Mouse (Mus musculus) Patski (cell line): ENCODE measurements around the gene Tgfbr1. TPM values are rescaled to one million over a fixed set of nuclear protein-coding genes. Genes with fewer than 3 reads are reported as not detected.

Source experiments
- ATAC-seq: fragments of 100-300 bp; one replicate; pipeline ENCODE4 v1.8.0; 2021
- CTCF ChIA-PET: fragments of 350-600 bp; sonication (Branson Sonifier 250); formaldehyde crosslinking; loops from one replicate; lab custom pipeline; 2022; ENCODE audit warnings: inconsistent platforms; lab: Charles Lee
- POLR2A ChIA-PET: fragments of 350-600 bp; sonication (Branson Sonifier 250); formaldehyde crosslinking; loops from one replicate; lab custom pipeline; 2022; ENCODE audit warnings: antibody characterized with exemption, inconsistent platforms; lab: Charles Lee
- DNase-seq: peaks from one replicate; pipeline ENCODE4 v3.0.0-alpha.2; 2011; ENCODE audit warnings: low read depth, low spot score
- H3K27me3 ChIP-seq: fragments of 371-371 bp; one replicate; pipeline ENCODE4 v1.5.1; 2021
- CTCF ChIP-seq: fragments of 100-300 bp; IDR thresholded peaks from one replicate; pipeline ENCODE4 v1.5.1; 2021
- in situ Hi-C: fragments of 300-500 bp; cut with MboI; formaldehyde crosslinking; loops from 3 replicates; pipeline ENCODE4 v1.11.1; 2018; ENCODE audit warnings: low pct_unique_long_range_greater_than_20kb, mixed read lengths
- polyA plus RNA-seq: library from polyadenylated mRNA; unstranded; gene quantifications from one replicate; pipeline ENCODE4 v1.2.3, GENCODE M21; 2021

Tgfbr1 gene
- polyA plus RNA-seq, 1 experiment from 2014 or later: 12.9 TPM

DNA sequence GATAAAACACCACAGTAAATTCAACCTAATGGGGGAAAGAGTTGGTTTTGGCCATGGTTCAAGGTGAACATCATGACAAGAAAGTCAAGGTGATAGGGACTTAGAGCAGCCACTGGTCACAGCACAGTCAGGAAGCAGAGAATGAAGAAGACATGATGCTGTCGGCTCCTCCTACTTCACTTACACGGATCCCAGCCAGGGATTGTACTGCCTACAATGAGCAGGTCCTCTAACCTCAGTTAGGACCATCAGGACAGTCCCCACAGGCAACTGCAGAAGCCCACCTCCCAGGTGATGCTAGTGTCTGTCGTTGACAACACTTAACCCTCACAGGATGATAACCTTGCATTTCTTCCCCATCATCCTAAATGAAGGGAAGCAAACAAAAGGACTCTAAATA, 64.8 kb downstream of the Tgfbr1 start:
- CTCF ChIA-PET: interaction anchor here (1.4 kb wide), 1 partner anchor 16 kb away, joined by 6 read pairs; no protein-coding TSS in a partner anchor
- ATAC-seq (no peak), DNase-seq (no peak)
- no peaks in the 10 kb centered on the region for H3K27me3 ChIP-seq
- in situ Hi-C loops: loop anchor here (25.0 kb wide), 1 partner anchor 731 kb away; no protein-coding TSS in a partner anchor
- no peak for TF ChIP-seq CTCF
- POLR2A ChIA-PET: no interaction called here

DNA sequence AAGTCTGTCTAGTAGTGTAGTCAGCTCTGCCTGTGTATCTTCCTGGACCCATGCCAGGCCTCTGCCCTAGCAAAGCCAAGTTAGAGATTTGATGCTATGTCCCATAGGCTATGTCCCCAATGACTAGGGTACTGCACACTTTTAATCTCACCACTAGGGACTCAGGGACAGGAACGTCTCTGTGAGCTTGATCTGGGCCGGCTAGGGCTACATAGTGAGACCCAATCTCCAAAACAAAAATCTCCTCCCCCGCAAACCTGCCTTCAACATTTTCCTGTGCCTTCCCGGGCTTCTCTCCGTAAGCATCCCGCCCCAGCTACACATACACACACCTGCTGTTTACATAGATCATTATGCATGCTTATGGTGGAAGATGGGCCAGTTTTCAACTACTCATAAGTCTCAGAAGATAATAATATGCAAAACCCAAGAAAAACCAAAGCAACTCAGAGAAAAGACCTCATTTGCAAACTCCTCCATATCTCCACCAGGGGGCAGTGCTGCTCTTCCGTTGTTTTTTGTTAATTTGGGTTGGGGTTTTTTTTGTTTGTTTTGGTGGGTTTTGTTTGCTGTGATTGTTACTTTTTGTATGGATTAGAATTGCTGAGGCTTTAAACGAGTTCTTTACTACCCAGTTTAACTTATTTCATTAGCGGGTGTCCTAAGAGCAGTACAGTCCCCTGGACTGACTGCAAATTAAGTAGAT, 66.4 kb downstream of the Tgfbr1 start:
- ChIA-PET POLR2A (no interaction called here), CTCF (interaction anchor here (0.8 to 1.4 kb wide), 3 partner anchors 9 to 17 kb away, joined by 3 to 6 read pairs (median 3); no protein-coding TSS in a partner anchor)
- no peak for ATAC-seq
- peak; percentile 82 for TF ChIP-seq CTCF
- no peak for DNase-seq
- in situ Hi-C loops: loop anchor here (25.0 kb wide), 1 partner anchor 732 kb away; no protein-coding TSS in a partner anchor
- no peaks in the 10 kb centered on the region for H3K27me3 ChIP-seq

DNA sequence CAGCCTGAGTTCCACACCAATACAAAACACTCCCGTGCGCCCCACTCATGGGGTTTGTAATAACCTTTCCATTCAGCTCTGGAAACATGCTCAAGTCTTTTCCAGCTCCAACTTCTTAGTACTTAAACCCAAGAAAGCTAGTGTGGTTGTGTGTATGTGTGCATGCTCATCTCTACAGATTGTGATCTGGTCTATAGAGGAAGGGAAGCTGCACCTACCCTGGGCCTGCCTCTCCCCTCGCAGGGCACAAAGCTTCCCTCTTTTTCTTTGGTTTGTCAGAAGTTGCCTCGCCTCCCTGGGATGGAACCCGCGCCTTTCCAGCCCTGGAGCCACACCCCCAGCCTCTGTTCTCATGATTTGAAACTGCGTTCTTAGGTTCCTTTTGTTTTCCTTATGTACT, 67.2 kb downstream of the Tgfbr1 start:
- POLR2A ChIA-PET: no interaction called here

DNA sequence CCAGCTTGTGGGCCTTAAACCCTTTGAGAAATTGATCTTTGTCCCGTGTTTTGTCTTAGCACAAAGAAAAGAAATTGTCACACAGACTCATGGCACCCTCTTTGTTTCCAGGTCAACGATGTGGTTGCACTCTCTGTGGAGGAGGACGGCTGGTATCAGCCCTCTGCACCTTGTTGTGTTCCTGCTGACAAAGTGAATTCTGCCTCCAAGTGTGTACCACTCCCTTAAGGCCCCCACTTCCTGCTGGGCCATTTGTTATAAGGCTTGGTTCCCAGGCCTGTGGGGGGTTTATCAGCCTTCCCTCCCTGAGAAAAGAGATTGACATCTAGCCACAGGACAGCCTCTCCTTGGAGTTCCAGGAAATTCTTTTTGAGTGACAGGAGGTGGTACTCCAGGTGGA, 69.2 kb downstream of the Tgfbr1 start:
- DNase-seq (no peak), ATAC-seq (no peak)
- in situ Hi-C loops: loop anchor here (25.0 kb wide), 1 partner anchor 735 kb away; no protein-coding TSS in a partner anchor
- POLR2A ChIA-PET: no interaction called here
- H3K27me3 ChIP-seq: no peaks in the 10 kb centered on the region
- TF ChIP-seq CTCF: no peak
- CTCF ChIA-PET: no interaction called here

More for the DNA sequence above, 67.2 kb downstream of the Tgfbr1 start:
- TF ChIP-seq CTCF: no peak
- no peaks in the 10 kb centered on the region for H3K27me3 ChIP-seq
- ATAC-seq (no peak), DNase-seq (no peak)
- CTCF ChIA-PET: interaction anchor here (0.9 kb wide), 1 partner anchor 10 kb away, joined by 3 read pairs; no protein-coding TSS in a partner anchor
- in situ Hi-C loops: loop anchor here (25.0 kb wide), 1 partner anchor 733 kb away; no protein-coding TSS in a partner anchor

DNA sequence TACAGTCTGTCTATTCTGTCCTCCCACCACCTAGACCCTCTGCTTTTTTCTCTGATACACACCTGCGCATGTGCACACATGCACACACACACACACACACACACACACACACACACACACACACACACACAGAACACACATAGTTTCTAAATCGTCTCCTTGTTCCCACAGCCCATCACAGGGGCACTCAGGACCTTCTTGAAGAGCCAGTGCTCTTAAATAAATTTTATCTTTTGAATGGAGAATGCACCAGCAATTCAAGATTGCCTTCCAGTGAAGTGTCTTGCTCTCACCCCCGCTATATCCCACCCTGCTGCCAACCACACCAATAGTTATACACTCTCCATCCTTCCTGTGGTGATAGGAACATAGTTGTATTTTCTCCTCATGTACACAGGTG, 69.9 kb downstream of the Tgfbr1 start:
- ChIA-PET POLR2A (no interaction called here), CTCF (no interaction called here)
- in situ Hi-C loops: loop anchor here (25.0 kb wide), 1 partner anchor 736 kb away; no protein-coding TSS in a partner anchor
- ATAC-seq: no peak
- TF ChIP-seq CTCF: no peak
- no peak for DNase-seq
- no peaks in the 10 kb centered on the region for H3K27me3 ChIP-seq

DNA sequence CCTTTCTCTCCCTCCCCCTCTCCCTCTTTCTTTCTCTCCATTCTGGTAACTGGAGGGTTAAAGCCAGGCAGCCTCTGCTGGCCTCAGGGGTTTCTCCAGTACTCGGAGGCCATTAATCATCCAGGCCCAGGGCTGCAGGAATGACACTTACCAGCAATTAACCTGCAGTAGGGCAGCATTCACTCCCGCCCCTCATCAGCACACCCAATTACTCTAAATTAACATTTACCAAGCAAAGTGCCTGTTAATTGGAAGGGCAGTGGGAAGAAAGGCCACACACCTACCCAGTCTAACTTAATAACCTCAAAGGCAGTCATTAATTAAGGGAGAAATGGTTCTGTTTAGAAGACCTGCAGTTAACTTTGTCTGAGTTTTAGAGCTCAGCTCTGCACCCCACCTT, 71.4 kb downstream of the Tgfbr1 start:
- ATAC-seq: no peak
- POLR2A ChIA-PET: no interaction called here

DNA sequence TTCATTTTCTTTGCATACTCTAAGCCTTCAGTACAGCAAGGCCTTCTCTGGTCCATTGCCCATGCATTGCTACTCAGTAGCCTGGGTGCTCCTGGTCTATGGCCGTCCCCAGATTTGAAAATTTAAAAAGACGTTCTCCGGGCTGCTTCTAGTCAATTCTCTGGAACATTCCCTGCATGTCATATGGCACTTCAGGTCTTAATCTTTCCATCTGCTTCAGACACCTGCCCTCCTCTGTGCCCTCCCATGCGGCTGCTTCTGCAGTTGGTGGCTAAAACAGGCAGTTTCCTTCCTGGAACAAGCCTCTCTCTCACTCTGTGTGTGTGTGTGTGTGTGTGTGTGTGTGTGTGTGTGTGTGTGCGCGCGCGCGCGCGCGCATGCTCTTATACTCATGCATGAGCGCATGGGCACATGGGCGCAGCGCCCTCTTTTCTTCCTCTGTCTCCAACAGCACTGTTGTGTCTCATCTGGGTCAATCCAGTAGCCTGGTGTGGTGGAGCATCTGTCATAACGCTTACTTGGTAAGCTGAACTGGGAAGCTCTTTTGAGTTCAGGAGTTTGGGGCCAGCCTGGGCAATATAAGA, 72.3 kb downstream of the Tgfbr1 start:
- in situ Hi-C loops: loop anchor here (25.0 kb wide), 2 partner anchors 612 to 962 kb away; partner anchors contain the start of gene Nr4a3
- ATAC-seq (no peak), DNase-seq (no peak)
- POLR2A ChIA-PET: no interaction called here
- H3K27me3 ChIP-seq: no peaks in the 10 kb centered on the region
- no peak for TF ChIP-seq CTCF
- CTCF ChIA-PET: interaction anchor here (1.0 to 1.3 kb wide), 3 partner anchors 8 to 12 kb away, joined by 3 to 4 read pairs (median 3); no protein-coding TSS in a partner anchor

More for the DNA sequence above, 71.4 kb downstream of the Tgfbr1 start:
- in situ Hi-C loops: loop anchor here (25.0 kb wide), 1 partner anchor 737 kb away; no protein-coding TSS in a partner anchor
- H3K27me3 ChIP-seq: no peaks in the 10 kb centered on the region
- no peak for DNase-seq
- CTCF ChIA-PET: interaction anchor here (1.0 to 1.2 kb wide), 2 partner anchors 9 to 13 kb away, joined by 3 to 4 read pairs; no protein-coding TSS in a partner anchor
- TF ChIP-seq CTCF: no peak

DNA sequence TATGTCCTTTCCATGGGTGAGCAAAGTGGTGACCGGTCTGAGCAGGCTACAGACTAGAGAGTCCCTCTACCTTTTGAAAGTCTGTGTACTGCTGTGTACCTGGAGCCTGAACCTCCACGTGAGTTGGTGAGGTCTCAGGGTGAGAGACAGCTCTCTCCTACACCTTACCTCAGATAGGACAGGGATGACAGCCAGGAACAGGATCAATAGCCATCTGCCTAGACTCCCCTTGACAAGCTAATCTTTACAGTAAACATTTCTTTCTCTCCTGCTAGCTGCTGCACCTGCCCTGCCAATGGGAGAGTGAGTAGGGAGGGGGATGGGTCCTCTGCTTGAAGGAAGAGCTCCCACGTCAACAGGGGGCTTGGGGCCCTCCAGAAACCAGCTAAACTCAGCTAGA, 74.6 kb downstream of the Tgfbr1 start:
- in situ Hi-C loops: loop anchor here (25.0 kb wide), 2 partner anchors 610 to 960 kb away; partner anchors contain the start of gene Nr4a3
- no peak for TF ChIP-seq CTCF
- POLR2A ChIA-PET: no interaction called here
- CTCF ChIA-PET: no interaction called here
- H3K27me3 ChIP-seq: no peaks in the 10 kb centered on the region
- ATAC-seq (no peak), DNase-seq (no peak)

DNA sequence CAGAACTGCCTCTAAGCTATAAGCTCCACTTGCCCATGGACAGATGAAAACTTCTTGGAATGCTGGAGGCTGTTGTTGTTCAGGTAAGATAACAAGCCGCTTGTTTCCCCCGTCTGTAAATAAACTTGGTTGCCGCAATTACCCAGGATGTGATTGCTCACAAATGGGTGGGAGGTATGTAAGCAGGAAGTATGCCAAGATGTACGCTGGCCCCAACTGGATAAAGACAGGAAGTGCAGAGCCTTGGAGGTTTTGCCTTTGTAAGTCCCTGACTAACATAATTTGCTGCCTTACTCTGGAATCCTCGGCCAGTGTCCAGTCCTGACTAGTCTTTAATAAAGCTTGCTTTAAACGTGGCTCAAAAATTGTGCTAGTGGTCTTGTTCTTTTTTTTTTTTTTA, 77.5 kb downstream of the Tgfbr1 start:
- in situ Hi-C loops: loop anchor here (25.0 kb wide), 2 partner anchors 607 to 957 kb away; partner anchors contain the start of gene Nr4a3
- ChIA-PET POLR2A (no interaction called here), CTCF (no interaction called here)
- no peak for TF ChIP-seq CTCF
- no peak for DNase-seq
- H3K27me3 ChIP-seq: no peaks in the 10 kb centered on the region
- no peak for ATAC-seq

DNA sequence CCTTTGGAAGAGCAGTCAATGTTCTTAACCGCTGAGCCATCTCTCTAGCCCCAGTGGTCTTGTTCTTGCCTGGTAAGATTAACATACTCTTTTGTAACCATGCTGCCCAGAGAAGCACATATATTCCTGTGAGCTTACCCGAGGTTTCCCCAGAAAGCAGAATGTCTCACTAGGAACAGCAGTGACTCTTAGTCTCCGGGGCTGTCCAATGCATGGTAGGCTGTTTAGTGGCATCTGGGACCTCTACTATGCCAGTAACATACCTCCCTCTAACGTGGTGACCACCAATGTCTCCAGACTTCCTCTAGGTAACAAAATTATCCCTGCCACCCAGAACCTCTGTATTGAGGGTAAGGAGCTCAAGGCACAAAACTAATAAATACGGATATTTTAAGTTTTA, 78.1 kb downstream of the Tgfbr1 start:
- in situ Hi-C loops: loop anchor here (25.0 kb wide), 2 partner anchors 606 to 956 kb away; partner anchors contain the start of gene Nr4a3
- no peak for TF ChIP-seq CTCF
- no peaks in the 10 kb centered on the region for H3K27me3 ChIP-seq
- ChIA-PET POLR2A (no interaction called here), CTCF (no interaction called here)
- DNase-seq: no peak
- no peak for ATAC-seq
